Mouse (Mus musculus): Measurements from ENCODE around the gene Ces1h. TPM values are rescaled to one million over a fixed set of nuclear protein-coding genes. Genes with fewer than 3 reads are reported as not detected.
A peak's percentile ranks its signal among the peaks of the same experiment; 100 is the strongest.
"Not testable (repeated sequence)": the region's sequence is repeated elsewhere in the genome, so short reads cannot be mapped to it uniquely, and the experiment has no call there.

The Ces1h gene
- not detected for total RNA-seq (2021)
- long read RNA-seq, experiment 1: 0 reads
- long read RNA-seq, experiment 2: 0 reads

DNA sequence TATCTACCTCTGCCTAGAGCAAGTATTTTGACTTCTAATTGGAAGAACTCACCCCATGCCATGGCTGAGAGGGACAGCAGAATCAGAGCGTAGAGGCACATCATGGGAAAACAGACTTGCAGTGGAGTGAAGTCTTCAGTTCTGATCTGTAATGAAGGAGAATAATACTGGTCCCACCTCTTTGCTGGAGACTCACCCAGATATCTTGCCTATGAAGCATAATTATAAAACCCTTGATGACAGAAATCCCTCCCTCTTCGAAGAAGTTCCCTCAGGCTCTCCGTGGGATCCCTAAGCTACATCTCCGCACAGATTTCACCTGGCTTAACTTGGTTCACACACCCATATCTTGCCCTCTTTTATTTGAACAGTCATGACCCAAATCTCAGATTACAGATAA lies at the start of gene Ces1h:
Gene Ces1h (minus strand): TSS at position 101 of the 400 bp plus-strand sequence.
- DNase-seq: no peak
- no peak for TF ChIP-seq CTCF (IDR thresholded peaks at IDR 0.05)
- intact Hi-C loops (cut with DNase I): no loop called here
- Histone ChIP-seq H3K4me3 (no peak within 1 kb of the TSS), H3K27ac (no peak within 1 kb of the TSS)

GRCm38 (mm10) chr8:93427195-93427594 lies 47.7 kb upstream of the Ces1h start:
- intact Hi-C loops (cut with DNase I): no loop called here
- H3K27ac ChIP-seq: no peak overlapping the region
- no peak for TF ChIP-seq CTCF (IDR thresholded peaks at IDR 0.05)
- no peak for DNase-seq
- H3K4me3 ChIP-seq: no peak overlapping the region

DNA sequence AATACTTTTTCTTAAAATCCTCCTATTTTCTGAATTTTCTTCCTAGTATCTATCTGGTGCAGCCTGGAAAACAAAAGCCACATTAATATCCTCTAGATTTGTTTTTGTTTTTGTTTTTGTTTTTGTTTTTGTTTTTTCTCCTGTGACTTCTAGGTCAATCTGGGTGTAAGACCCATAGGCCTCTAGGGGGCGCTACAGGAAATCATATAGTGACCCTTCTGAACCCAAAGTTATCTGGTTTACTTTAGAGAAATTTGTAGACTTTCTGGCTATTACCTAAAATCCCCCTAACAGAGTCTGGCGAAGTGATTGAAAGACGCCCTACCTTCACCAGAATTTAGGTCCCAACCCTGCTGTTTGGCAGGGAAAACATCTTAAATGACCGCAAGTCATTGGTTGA lies 35.9 kb upstream of the Ces1h start:
- intact Hi-C loops (cut with DNase I): no loop called here
- no peak for DNase-seq
- TF ChIP-seq CTCF (IDR thresholded peaks at IDR 0.05): peak; percentile 31
- no peak overlapping the region for H3K4me3 ChIP-seq
- H3K27ac ChIP-seq: no peak overlapping the region

GRCm38 (mm10) chr8:93408830-93409229 lies 29.3 kb upstream of the Ces1h start:
- DNase-seq: no peak
- Histone ChIP-seq H3K27ac (no peak overlapping the region), H3K4me3 (no peak overlapping the region)
- intact Hi-C loops (cut with DNase I): no loop called here
- no peak for TF ChIP-seq CTCF (IDR thresholded peaks at IDR 0.05)

DNA sequence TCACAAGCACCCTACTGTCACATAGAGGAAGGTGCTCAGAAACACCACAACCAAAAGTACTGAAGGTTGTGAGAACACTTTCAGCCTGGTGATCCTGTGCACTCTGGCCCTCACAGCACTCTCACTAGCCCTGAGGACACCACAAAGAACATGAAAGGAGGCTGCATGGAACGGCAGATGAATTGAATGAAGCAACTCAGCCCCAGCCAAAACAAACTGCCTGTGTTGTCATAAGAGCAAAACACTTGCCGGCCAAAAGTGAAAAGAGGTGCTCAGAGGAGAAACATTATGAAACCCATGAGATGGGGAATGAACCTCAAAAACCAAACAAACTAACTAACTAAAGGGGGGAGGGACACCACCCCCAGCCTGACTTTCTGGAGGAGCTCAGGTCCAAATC lies 20.2 kb upstream of the Ces1h start:
- no peak overlapping the region for H3K27ac ChIP-seq
- no peak for TF ChIP-seq CTCF (IDR thresholded peaks at IDR 0.05)
- no peak for DNase-seq
- intact Hi-C loops (cut with DNase I): loop anchor here (5.0 to 10.0 kb wide), 2 partner anchors 182 to 345 kb away; no protein-coding TSS in a partner anchor
- no peak overlapping the region for H3K4me3 ChIP-seq

DNA sequence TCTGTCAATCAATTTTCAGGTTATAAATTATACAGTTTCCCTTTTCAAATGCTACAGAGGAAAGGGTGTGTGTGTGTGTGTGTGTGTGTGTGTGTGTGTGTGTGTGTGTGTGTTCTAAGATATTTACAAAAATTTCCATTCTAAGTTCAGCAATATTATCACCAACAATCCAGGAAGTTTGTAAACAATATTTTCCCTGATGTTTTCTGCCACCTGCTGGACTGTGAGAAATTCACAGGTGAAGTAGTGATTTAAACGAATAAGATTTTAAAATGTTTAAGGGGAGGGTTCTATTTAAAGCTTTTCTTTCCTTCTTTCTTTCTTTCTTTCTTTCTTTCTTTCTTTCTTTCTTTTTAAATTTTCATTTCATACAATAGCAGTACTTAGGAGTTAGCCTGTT lies 18.5 kb upstream of the Ces1h start:
- H3K4me3 ChIP-seq: no peak overlapping the region
- peak; percentile 52 for TF ChIP-seq CTCF (IDR thresholded peaks at IDR 0.05)
- DNase-seq: no peak
- H3K27ac ChIP-seq: no peak overlapping the region
- intact Hi-C loops (cut with DNase I): loop anchor here (5.0 to 10.0 kb wide), 2 partner anchors 181 to 343 kb away; no protein-coding TSS in a partner anchor

DNA sequence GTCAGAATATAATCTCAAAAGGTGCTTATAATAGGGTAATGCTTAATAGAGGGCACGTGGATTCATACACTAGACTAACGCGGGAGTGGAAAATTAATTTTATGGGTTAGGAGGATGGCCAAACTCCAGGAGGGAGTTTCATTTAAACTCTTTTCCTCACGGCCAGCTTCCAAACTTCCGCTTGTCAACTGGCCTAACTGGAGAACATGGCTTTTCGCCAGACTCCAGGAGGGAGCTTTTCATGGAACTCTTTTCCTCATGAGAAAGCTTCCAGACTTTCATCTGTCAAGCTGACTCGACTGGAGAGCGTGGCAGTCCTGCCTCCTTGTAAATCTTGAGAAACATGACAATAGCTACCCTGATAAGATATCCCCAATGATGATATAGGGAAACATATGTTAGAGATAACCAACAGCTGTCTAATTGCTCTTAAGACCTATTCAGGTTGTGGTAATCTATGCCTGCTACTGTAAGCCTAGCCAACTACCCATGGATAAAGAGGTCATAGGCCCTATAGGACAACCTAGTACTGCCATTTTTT lies 14.6 kb upstream of the Ces1h start:
- DNase-seq, H3K27ac ChIP-seq, H3K4me3 ChIP-seq: not testable (repeated sequence)
- intact Hi-C loops (cut with DNase I): loop anchor here (10.0 kb wide), 1 partner anchor 339 kb away; no protein-coding TSS in a partner anchor

DNA sequence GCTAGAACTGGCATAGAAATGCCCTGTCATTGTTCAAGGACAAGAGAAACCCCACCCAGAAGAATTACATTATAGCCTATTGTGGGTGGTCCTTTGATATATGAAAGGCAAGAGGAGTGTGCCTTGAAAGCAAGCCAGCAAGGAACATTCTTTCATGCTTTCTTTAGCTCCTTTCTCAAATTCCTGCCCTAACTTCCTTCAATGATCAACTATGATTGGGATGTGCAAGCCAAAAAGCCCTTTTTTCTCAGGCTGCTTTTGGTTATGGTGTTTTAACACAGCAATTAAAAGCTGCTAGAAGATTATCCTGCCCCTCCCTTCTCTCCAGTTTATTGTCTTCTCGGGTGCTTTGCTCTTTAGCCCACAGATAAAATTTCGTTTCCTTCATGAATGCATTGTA lies 10.0 kb downstream of the Ces1h start:
- DNase-seq: no peak
- intact Hi-C loops (cut with DNase I): no loop called here
- Histone ChIP-seq H3K27ac (no peak overlapping the region), H3K4me3 (no peak overlapping the region)
- TF ChIP-seq CTCF (IDR thresholded peaks at IDR 0.05): no peak

DNA sequence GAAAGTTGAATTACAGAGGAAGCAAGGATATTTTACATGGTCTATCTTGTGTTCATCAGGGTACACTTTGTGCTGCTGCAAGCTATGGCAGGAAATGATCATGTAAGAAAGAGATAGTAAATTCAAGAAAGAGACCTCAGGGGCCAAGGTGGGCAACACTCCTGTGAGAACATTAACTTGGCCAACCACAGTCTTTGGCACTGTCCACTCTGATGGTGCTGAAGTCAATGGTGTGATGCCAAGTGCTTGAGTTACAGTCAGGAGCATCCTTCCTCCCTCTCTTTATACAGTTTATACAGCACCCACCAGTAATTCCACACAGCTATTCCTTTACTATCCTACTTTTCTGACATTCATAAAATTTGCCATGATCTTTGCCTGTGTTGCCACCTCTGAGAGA lies 19.4 kb downstream of the Ces1h start:
- no peak overlapping the region for H3K4me3 ChIP-seq
- TF ChIP-seq CTCF (IDR thresholded peaks at IDR 0.05): no peak
- no peak overlapping the region for H3K27ac ChIP-seq
- intact Hi-C loops (cut with DNase I): no loop called here
- DNase-seq: no peak

DNA sequence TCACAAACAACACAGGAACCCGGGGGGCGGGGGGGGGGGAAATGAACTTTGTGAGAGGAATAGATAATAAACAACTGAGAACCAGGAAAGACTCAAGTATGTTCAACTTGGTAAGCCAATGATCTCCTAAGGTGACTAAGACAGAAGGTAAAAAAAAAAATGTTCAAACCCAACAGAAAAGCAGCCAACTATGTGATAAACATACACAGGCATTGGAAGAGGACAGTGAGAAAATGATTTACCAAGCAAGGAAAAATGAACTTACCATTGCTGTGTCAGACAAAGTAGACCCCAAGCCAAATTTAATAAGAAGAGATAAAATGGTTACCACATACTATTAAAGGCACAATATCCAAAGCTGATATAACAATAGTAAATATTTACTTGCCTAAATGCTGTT lies 40.0 kb downstream of the Ces1h start:
- no peak for TF ChIP-seq CTCF (IDR thresholded peaks at IDR 0.05)

DNA sequence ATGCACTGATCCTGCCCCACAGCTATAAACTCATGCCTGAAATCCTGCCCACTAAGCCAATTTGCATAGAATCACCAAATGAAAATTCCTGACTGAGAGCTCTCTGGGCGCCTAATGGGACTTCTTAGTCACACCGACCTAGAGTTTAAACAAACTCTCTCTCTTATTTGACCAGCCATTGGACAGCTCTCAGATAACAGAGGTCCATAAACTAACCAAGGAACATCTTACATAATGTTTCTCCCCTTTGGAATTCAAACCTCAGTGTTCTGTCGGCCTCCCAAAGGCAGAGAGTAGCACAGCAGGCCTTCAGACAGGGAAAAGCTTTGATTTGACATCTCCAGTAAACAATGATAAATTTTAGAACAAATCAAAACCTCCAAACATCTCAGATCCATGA lies 42.3 kb downstream of the Ces1h start, which contains the start of gene Ces1g:
Gene Ces1g (minus strand): TSS at position 102 of the 400 bp plus-strand sequence.
- H3K4me3 ChIP-seq: no peak within 1 kb of the TSS
- no peak for DNase-seq
- intact Hi-C loops (cut with DNase I): no loop called here
- no peak for TF ChIP-seq CTCF (IDR thresholded peaks at IDR 0.05)
- no peak within 1 kb of the TSS for H3K27ac ChIP-seq

More for the DNA sequence above, 40.0 kb downstream of the Ces1h start:
- Histone ChIP-seq H3K27ac (no peak overlapping the region), H3K4me3 (no peak overlapping the region)
- no peak for DNase-seq
- intact Hi-C loops (cut with DNase I): no loop called here

DNA sequence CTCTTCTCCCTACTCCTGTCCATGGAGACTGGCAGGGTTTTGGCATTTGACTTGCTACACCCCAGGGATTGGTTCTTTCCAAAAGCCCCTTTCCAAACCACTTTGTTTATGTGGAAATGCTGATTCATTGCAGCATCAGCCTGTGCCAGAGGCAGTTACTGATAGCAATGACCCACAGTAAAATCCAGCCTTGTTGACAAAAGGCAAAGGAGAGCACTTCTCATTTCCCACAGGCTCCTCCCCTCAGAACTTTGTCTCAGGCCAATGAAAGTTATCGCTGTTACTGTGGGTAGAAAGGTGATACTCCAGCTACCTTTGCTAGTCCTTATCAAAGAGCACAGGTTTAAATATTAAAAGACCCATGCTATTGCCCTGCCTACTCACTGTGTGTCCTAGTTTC lies 46.8 kb downstream of the Ces1h start:
- TF ChIP-seq CTCF (IDR thresholded peaks at IDR 0.05): no peak
- no peak overlapping the region for H3K4me3 ChIP-seq
- no peak for DNase-seq
- no peak overlapping the region for H3K27ac ChIP-seq
- intact Hi-C loops (cut with DNase I): no loop called here

DNA sequence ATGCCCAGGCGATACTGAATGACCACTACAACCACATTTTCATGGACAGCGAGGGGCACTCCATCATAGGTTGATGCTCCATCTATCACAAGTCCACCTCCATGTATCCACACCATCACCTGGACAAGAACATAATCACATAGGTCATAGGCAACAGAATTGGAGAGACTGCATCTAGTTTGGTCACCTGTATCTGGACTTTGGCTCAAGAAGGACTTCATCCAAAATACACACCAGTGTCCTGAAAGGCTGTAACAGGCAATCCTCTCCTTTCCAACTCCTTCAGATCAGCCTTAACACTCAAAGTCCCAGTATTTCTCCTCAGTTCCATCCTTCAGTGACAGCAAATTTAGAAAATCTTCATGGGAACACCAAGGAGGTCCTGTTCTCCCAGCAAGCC lies 48.4 kb downstream of the Ces1h start:
- no peak for TF ChIP-seq CTCF (IDR thresholded peaks at IDR 0.05)
- H3K27ac ChIP-seq: no peak overlapping the region
- intact Hi-C loops (cut with DNase I): no loop called here
- DNase-seq: no peak
- no peak overlapping the region for H3K4me3 ChIP-seq

DNA sequence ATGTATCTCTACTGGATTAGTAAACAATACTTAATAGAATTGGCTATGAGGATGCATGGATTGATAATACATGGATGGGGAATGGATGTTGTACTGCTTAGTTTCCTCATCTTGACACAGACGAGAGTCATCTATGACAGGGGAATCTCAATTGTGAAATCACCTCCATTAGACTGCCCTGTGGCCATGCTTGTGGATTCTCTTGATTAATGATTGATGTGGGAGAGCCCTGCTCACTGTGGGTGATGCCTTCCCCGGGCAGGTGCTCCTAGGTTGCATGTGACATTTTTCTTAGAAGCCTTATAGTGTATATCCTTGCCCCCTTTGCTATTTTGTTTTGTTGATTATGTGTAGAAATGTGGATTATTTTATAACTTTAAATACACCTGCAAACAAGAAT lies 54.4 kb downstream of the Ces1h start:
- no peak for TF ChIP-seq CTCF (IDR thresholded peaks at IDR 0.05)
- Histone ChIP-seq H3K27ac (no peak overlapping the region), H3K4me3 (no peak overlapping the region)
- no peak for DNase-seq
- intact Hi-C loops (cut with DNase I): no loop called here

Data from gastrocnemius, adult 2 months (tissue).